Mouse (Mus musculus): Measurements from ENCODE around the gene Gm4836. TPM values are rescaled to one million over a fixed set of nuclear protein-coding genes. Genes with fewer than 3 reads are reported as not detected.
"Not testable (repeated sequence)": the region's sequence is repeated elsewhere in the genome, so short reads cannot be mapped to it uniquely, and the experiment has no call there.

Gm4836 gene
- not detected in 2 replicates for polyA plus RNA-seq (2014; fragmentation: Nextera tagmentation; extraction: Ambion mirVana)

GRCm38 (mm10) chrX:28293532-28293931 lies at the start of gene Gm4836:
Gene Gm4836, minus strand, starts transcription at chrX:28293632.
- not testable (repeated sequence) for H3K4me2 ChIP-seq; H3K4me3 ChIP-seq (ENCODE audit: low read depth, low read length); H3K27ac ChIP-seq (ENCODE audit: low read depth, low read length); H3K36me3 ChIP-seq (ENCODE audit: control insufficient read depth, insufficient read depth, low read length); H3K9ac ChIP-seq (ENCODE audit: low read depth, low read length); ATAC-seq (replicated peaks; ENCODE audit: insufficient number of reproducible peaks, low FRiP score, low TSS enrichment); H3K9me3 ChIP-seq (replicated peaks; ENCODE audit: control insufficient read depth, low read length); H3K27me3 ChIP-seq (ENCODE audit: control insufficient read depth, insufficient read depth, low read length); H3K4me1 ChIP-seq (ENCODE audit: control insufficient read depth, insufficient read depth, low read length)
- no CpG with 5 or more reads among the region's 6 CpGs for WGBS (ENCODE audit: insufficient replicate concordance)

Data from heart, embryonic 11.5 days (tissue).